Mouse (Mus musculus): ENCODE data around the gene Ubxn10. TPM values are rescaled to one million over a fixed set of nuclear protein-coding genes. Genes with fewer than 3 reads are reported as not detected.
A peak's percentile ranks its signal among the peaks of the same experiment; 100 is the strongest.

Gene Ubxn10
- polyA plus RNA-seq, 1 experiment from 2014 or later, result 1.3 TPM

DNA sequence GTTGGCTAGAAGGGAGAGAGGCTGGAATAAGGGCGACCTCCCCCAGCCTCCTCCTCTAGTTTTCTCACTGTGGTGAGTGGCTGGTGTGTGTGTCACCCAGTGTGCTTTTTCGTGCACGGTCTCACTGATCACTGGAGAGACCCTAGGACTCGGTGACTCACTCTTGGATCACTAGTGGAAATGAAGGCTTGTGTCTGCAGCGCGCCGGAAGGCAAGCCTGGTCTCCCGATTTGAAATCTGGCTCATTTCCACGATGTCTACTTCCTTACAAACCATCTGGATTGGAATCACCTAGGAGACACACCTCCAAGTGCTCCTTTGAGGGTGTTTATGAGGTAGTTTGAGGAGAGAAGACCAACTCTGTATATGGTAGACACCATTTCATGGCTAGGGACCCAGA is 9.9 kb upstream of the Ubxn10 start:
- Histone ChIP-seq H3K4me3 (ENCODE audit: low read length) (no peak overlapping the region), H3K4me2 (ENCODE audit: low read depth, low read length) (no peak overlapping the region), H3K9me3 (replicated peaks; ENCODE audit: control insufficient read depth, low read length) (no peaks in the 10 kb centered on the region), H3K27ac (ENCODE audit: low read length) (no peak overlapping the region), H3K36me3 (ENCODE audit: control insufficient read depth, insufficient read depth) (no peaks in the 10 kb centered on the region), H3K4me1 (ENCODE audit: control insufficient read depth, insufficient read depth, low read length) (no peaks in the 10 kb centered on the region), H3K27me3 (ENCODE audit: control insufficient read depth, insufficient read depth, low read length) (peaks cover 14% of the 10 kb centered on the region), H3K9ac (ENCODE audit: low read length) (no peak overlapping the region)
- ATAC-seq (replicated peaks; ENCODE audit: extremely low read depth, insufficient read depth, low FRiP score), result no peak
- 85% methylated on average over 9 of the region's 9 CpGs for WGBS

DNA sequence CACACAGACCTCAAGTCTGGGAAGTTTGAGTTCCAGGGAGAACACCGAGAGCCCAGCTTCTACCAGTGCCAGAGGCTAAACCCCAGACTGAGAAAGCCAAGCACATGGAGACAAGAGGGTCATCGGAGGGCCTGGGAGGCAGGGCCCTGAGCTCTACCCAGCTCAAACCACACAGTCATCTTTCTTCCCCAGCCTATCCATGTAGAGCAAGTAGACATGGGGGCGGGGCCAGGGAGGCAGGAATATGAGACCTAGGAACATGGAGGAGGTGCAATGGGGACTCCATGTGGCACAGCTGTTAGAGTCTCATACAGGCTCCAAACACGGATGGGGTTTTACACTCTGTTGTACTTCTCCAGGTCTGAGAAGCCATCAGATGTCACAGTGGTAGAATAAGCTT is 8.9 kb upstream of the Ubxn10 start:
- H3K36me3 ChIP-seq (ENCODE audit: control insufficient read depth, insufficient read depth), result no peaks in the 10 kb centered on the region
- peaks cover 14% of the 10 kb centered on the region for H3K27me3 ChIP-seq (ENCODE audit: control insufficient read depth, insufficient read depth, low read length)
- H3K9me3 ChIP-seq (replicated peaks; ENCODE audit: control insufficient read depth, low read length), result no peaks in the 10 kb centered on the region
- no peaks in the 10 kb centered on the region for H3K4me1 ChIP-seq (ENCODE audit: control insufficient read depth, insufficient read depth, low read length)
- ATAC-seq (replicated peaks; ENCODE audit: extremely low read depth, insufficient read depth, low FRiP score), result no peak
- H3K9ac ChIP-seq (ENCODE audit: low read length), result no peak overlapping the region
- no peak overlapping the region for H3K27ac ChIP-seq (ENCODE audit: low read length)
- no peak overlapping the region for H3K4me3 ChIP-seq (ENCODE audit: low read length)
- WGBS, result 56% methylated on average over 4 of the region's 4 CpGs
- no peak overlapping the region for H3K4me2 ChIP-seq (ENCODE audit: low read depth, low read length)

DNA sequence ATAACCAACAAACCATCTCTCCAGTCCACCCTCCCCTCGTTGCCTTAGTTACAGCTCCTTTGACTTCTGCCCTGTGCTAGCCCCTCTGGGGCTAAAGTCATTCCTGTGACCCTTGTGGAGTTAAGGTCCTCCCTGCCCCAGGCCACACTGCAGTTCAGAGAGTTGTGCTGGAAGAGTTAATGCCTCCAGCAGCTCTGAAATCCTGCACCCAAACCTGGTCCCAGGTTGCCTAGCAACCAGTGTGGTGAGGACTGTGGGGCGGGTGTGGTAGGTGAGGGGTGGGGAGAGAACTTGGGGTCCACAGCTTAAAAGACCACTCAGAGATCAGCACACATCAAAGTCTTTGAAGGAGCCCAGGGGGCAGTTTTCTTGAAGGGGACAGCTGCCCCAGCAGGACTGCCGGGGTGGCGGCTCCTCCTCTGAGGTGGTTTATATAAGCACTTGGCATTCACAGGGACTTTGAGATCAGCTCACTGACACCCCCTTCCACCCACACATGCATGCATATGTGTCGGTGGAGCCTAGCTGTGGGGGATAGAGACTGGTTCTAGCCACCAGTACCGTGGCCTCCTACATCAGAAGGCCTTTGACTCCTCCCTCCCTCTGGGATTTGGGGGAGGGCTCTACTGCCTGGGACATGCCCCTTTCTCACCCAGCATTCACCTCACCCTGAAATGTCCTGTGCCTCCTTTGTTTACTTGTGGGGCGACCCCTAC is 2.3 kb upstream of the Ubxn10 start:
- 35% methylated on average over 7 of the region's 7 CpGs for WGBS
- no peaks in the 10 kb centered on the region for H3K36me3 ChIP-seq (ENCODE audit: control insufficient read depth, insufficient read depth)
- H3K27me3 ChIP-seq (ENCODE audit: control insufficient read depth, insufficient read depth, low read length), result peaks cover 3% of the 10 kb centered on the region
- H3K27ac ChIP-seq (ENCODE audit: low read length), result no peak overlapping the region
- no peak overlapping the region for H3K9ac ChIP-seq (ENCODE audit: low read length)
- no peaks in the 10 kb centered on the region for H3K9me3 ChIP-seq (replicated peaks; ENCODE audit: control insufficient read depth, low read length)
- no peak overlapping the region for H3K4me2 ChIP-seq (ENCODE audit: low read depth, low read length)
- H3K4me3 ChIP-seq (ENCODE audit: low read length), result no peak overlapping the region
- no peaks in the 10 kb centered on the region for H3K4me1 ChIP-seq (ENCODE audit: control insufficient read depth, insufficient read depth, low read length)
- ATAC-seq (replicated peaks; ENCODE audit: extremely low read depth, insufficient read depth, low FRiP score), result no peak

DNA sequence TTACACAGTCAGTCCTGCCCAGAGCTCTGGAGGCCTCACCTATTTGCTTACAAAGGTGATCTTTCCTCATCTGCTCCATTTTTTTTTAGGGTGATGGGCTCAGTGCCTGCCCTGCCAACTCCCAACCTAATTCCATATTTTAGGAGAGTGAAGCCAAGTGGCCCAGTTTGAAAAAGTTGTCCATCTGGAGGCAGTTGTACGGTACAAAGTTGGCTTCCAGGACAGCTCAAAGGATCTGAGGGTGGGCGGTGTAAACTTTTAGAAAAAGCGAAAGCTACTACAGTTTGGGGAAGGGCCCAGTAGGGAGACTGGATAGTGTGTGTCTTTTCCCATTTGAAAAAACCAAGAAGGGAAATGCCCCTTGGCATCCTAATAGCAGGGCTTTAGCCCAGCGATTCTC is 2.1 kb downstream of the Ubxn10 start:
- no peak for ATAC-seq (replicated peaks; ENCODE audit: extremely low read depth, insufficient read depth, low FRiP score)
- H3K4me3 ChIP-seq (ENCODE audit: low read length), result no peak overlapping the region
- no peaks in the 10 kb centered on the region for H3K36me3 ChIP-seq (ENCODE audit: control insufficient read depth, insufficient read depth)
- H3K9me3 ChIP-seq (replicated peaks; ENCODE audit: control insufficient read depth, low read length), result no peaks in the 10 kb centered on the region
- H3K27ac ChIP-seq (ENCODE audit: low read length), result no peak overlapping the region
- no peaks in the 10 kb centered on the region for H3K4me1 ChIP-seq (ENCODE audit: control insufficient read depth, insufficient read depth, low read length)
- no peak overlapping the region for H3K4me2 ChIP-seq (ENCODE audit: low read depth, low read length)
- no peaks in the 10 kb centered on the region; the same call in 1 of the 2 replicates for H3K27me3 ChIP-seq (ENCODE audit: control insufficient read depth, insufficient read depth, low read length)
- H3K9ac ChIP-seq (ENCODE audit: low read length), result no peak overlapping the region
- WGBS, result 91% methylated on average over 4 of the region's 4 CpGs

DNA sequence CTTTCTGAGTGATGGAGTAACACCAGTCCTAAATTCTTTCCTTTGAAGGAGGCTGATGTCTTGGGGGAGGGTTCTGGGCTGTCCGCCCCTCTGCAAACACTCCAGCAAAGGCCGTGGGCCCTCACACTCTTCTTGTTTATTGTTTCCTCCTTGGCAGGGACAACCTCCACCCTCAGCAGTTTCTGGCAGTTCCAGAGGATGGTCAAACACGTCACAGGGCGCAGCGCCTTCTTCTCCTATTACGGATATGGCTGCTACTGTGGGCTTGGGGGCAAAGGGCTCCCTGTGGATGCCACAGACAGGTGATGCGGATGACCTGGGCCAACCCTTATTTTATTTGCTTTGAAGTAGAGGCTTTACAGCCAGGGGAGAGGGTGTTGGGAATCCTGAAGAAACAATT is 2.9 kb downstream of the Ubxn10 start:
- Histone ChIP-seq H3K4me1 (ENCODE audit: control insufficient read depth, insufficient read depth, low read length) (0 out of 2 replicates have a peak, but pooled peaks cover 3% of the 10 kb centered on the region), H3K36me3 (ENCODE audit: control insufficient read depth, insufficient read depth) (no peaks in the 10 kb centered on the region), H3K9ac (ENCODE audit: low read length) (no peak overlapping the region), H3K9me3 (replicated peaks; ENCODE audit: control insufficient read depth, low read length) (no peaks in the 10 kb centered on the region), H3K27ac (ENCODE audit: low read length) (no peak overlapping the region), H3K4me2 (ENCODE audit: low read depth, low read length) (no peak overlapping the region), H3K27me3 (ENCODE audit: control insufficient read depth, insufficient read depth, low read length) (no peaks in the 10 kb centered on the region; the same call in 1 of the 2 replicates), H3K4me3 (ENCODE audit: low read length) (no peak overlapping the region)
- WGBS, result 70% methylated on average over 7 of the region's 7 CpGs
- ATAC-seq (replicated peaks; ENCODE audit: extremely low read depth, insufficient read depth, low FRiP score), result no peak

DNA sequence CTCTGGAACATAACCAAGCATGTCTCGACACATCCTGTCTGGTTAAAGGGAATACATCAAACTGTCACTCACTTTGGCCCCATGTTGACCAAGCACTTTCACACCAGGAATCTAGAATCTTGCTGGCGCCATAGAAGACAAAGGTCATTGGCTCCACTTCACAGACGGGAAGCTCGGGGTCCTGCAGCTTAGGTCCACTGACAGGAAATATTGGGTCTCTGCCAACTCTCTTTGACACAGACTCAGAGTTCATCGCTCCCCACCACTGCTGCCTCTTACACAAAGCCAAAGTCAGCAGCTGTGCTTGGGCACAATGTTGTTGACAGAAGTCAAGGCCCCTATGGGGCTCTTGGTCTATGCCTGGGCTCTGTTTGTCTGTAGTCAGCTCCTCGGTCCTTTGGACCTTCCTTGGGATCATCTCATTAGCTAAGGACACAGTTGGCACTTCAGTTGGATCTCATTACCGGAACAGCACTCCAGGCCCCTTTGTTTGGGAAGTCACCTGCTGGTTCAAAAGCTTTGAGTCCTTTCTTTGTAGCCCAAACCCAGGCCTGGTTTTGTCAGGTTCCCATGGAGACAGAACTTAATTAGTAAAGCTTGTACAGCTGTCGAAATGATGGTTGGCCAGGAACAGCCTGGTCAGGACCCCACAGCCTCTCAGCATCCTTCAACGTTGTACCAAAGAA is 7.8 kb downstream of the Ubxn10 start:
- peak overlapping the region; percentile 35; the same call in 1 of the 2 replicates for H3K27ac ChIP-seq (ENCODE audit: low read length)
- H3K4me2 ChIP-seq (ENCODE audit: low read depth, low read length), result no peak overlapping the region
- no peaks in the 10 kb centered on the region for H3K36me3 ChIP-seq (ENCODE audit: control insufficient read depth, insufficient read depth)
- H3K27me3 ChIP-seq (ENCODE audit: control insufficient read depth, insufficient read depth, low read length), result peaks cover 2% of the 10 kb centered on the region; the same call in 1 of the 2 replicates
- whole genome bisulfite sequencing, result 40% methylated on average over 9 of the region's 9 CpGs
- H3K9ac ChIP-seq (ENCODE audit: low read length), result no peak overlapping the region
- no peak overlapping the region for H3K4me3 ChIP-seq (ENCODE audit: low read length)
- ATAC-seq (replicated peaks; ENCODE audit: extremely low read depth, insufficient read depth, low FRiP score), result peak; percentile 62
- no peaks in the 10 kb centered on the region for H3K9me3 ChIP-seq (replicated peaks; ENCODE audit: control insufficient read depth, low read length)
- peaks cover 14% of the 10 kb centered on the region for H3K4me1 ChIP-seq (ENCODE audit: control insufficient read depth, insufficient read depth, low read length)

DNA sequence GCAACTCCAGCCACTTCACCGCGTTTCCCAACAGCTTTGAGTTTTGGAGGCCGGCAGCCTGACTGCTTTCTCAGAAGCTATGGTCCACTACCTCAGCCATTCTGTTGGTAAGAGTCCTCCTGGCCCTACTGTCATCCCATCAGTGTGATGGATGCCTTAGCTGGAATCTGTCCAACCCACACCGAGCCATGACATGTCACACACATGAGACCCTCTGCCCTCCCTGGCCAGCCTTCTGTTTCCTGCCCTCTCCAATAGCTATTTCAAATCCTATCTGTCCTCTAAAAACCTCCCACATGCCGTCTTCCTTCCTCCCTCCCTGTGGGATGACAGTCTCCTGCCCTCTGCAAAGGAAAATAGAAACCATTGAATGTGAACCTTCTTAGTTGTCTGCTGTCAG is 11.2 kb downstream of the Ubxn10 start:
- Histone ChIP-seq H3K36me3 (ENCODE audit: control insufficient read depth, insufficient read depth) (no peaks in the 10 kb centered on the region), H3K9me3 (replicated peaks; ENCODE audit: control insufficient read depth, low read length) (no peaks in the 10 kb centered on the region), H3K4me2 (ENCODE audit: low read depth, low read length) (no peak overlapping the region), H3K4me3 (ENCODE audit: low read length) (no peak overlapping the region), H3K9ac (ENCODE audit: low read length) (no peak overlapping the region; the same call in 1 of the 2 replicates), H3K27ac (ENCODE audit: low read length) (peak overlapping the region; percentile 52), H3K4me1 (ENCODE audit: control insufficient read depth, insufficient read depth, low read length) (peaks cover 28% of the 10 kb centered on the region), H3K27me3 (ENCODE audit: control insufficient read depth, insufficient read depth, low read length) (0 out of 2 replicates have a peak, but pooled peaks cover 2% of the 10 kb centered on the region)
- 59% methylated on average over 5 of the region's 5 CpGs for WGBS
- no peak for ATAC-seq (replicated peaks; ENCODE audit: extremely low read depth, insufficient read depth, low FRiP score)

DNA sequence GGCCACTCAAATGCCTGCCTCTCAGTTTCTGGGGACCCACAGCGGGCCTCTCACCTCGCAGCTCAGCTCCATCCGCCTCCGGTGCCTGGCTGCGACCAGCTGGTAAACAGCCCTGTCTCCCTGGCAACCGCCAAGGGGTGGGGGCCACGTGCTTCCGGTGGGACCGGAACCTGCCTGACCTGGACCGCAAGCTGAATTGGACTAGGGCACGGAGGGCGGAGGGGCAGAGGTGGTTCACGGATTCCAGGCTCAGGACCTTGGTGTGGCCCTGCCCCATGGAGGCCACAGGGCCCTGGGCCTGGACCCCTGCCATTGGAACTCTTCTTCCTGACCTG is 11.9 kb downstream of the Ubxn10 start:
- ATAC-seq (replicated peaks; ENCODE audit: extremely low read depth, insufficient read depth, low FRiP score), result peak; percentile 47; the same call in 1 of the 2 replicates
- H3K4me3 ChIP-seq (ENCODE audit: low read length), result peak overlapping the region; percentile 20
- H3K9me3 ChIP-seq (replicated peaks; ENCODE audit: control insufficient read depth, low read length), result no peaks in the 10 kb centered on the region
- peak overlapping the region; percentile 71 for H3K27ac ChIP-seq (ENCODE audit: low read length)
- peaks cover 28% of the 10 kb centered on the region for H3K4me1 ChIP-seq (ENCODE audit: control insufficient read depth, insufficient read depth, low read length)
- H3K36me3 ChIP-seq (ENCODE audit: control insufficient read depth, insufficient read depth), result no peaks in the 10 kb centered on the region
- H3K27me3 ChIP-seq (ENCODE audit: control insufficient read depth, insufficient read depth, low read length), result 0 out of 2 replicates have a peak, but pooled peaks cover 2% of the 10 kb centered on the region
- H3K4me2 ChIP-seq (ENCODE audit: low read depth, low read length), result peak overlapping the region; percentile 49
- 6% methylated on average over 12 of the region's 13 CpGs for WGBS
- H3K9ac ChIP-seq (ENCODE audit: low read length), result peak overlapping the region; percentile 46; the same call in 1 of the 2 replicates
